Mouse (Mus musculus): ENCODE measurements around the gene Iqcd.

- no peak for TF ChIP-seq GATA1 (IDR thresholded peaks at IDR 0.05; ENCODE audit: borderline replicate concordance, low read length)
- no peak for TF ChIP-seq FLI1 (IDR thresholded peaks at IDR 0.05; ENCODE audit: low read length)
Measured at GRCm38 (mm10) chr5:120558762-120559161, 30.1 kb upstream of the Iqcd start.

Measured in megakaryocyte, embryonic 14.5 days (primary cell).